Mouse (Mus musculus): Measurements from ENCODE around the gene Frmd4b. TPM values are rescaled to one million over a fixed set of nuclear protein-coding genes. Genes with fewer than 3 reads are reported as not detected.

The Frmd4b gene
- total RNA-seq, 1 experiment, result 2.1 TPM

DNA sequence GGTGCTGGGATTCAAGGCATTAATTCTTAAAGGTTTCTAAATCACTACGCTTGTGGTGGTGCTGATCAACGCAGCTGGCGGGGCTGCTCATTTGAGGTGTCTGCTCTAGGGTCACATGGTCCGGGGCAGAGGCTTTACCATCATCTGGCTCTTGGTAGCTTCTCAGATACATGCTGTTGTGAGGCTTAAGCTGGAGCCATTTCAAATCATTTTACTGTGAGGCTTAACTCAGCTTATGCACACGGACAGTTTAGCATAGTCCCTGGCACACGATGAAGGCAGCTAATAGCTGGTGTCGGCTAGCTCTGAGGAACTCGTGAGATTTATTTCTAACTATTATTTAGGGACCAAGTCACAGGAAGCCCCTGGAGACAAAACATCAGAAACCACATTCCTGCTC is 65.5 kb downstream of the Frmd4b start:
- no peaks in the 10 kb centered on the region for H3K9me3 ChIP-seq (ENCODE audit: control insufficient read depth, insufficient read depth, low read depth, low read length)
- TF ChIP-seq MAFK (IDR thresholded peaks at IDR 0.05; ENCODE audit: insufficient read depth, low read depth, low read length), result no peak
- TF ChIP-seq CHD2 (IDR thresholded peaks at IDR 0.05; ENCODE audit: low read depth, low read length), result no peak
- no peak for TF ChIP-seq ZNF384 (IDR thresholded peaks at IDR 0.05; ENCODE audit: low read depth, low read length)
- no peak for TF ChIP-seq HCFC1 (IDR thresholded peaks at IDR 0.05; ENCODE audit: borderline replicate concordance, insufficient read depth, low read length)
- TF ChIP-seq ZC3H11A (IDR thresholded peaks at IDR 0.05; ENCODE audit: borderline replicate concordance, low read depth, low read length), result no peak
- H3K4me3 ChIP-seq (ENCODE audit: insufficient read depth in 1 of 2, low read depth in 1 of 2, low read length in 2 of 2, poor library complexity in 1 of 2, severe bottlenecking in 1 of 2), result no peak overlapping the region
- no peaks in the 10 kb centered on the region for H3K4me1 ChIP-seq (ENCODE audit: control insufficient read depth in 2 of 2, insufficient read depth in 2 of 2, low read length in 2 of 2, poor library complexity in 1 of 2)
- H3K27ac ChIP-seq (ENCODE audit: insufficient read depth, low read depth, low read length, poor library complexity, severe bottlenecking), result no peak overlapping the region
- in situ Hi-C loops (cut with MboI; ENCODE audit: low sequenced_read_pairs in 2 of 2, unreplicated experiment in 2 of 2), result no loop called here
- no peak for DNase-seq (ENCODE audit: low read depth, low spot score)
- H3K36me3 ChIP-seq (ENCODE audit: control insufficient read depth, insufficient read depth, low read length, poor library complexity, severe bottlenecking), result no peaks in the 10 kb centered on the region
- no peak overlapping the region for H3K9ac ChIP-seq (ENCODE audit: insufficient read depth, low read depth, low read length, poor library complexity, severe bottlenecking)

DNA sequence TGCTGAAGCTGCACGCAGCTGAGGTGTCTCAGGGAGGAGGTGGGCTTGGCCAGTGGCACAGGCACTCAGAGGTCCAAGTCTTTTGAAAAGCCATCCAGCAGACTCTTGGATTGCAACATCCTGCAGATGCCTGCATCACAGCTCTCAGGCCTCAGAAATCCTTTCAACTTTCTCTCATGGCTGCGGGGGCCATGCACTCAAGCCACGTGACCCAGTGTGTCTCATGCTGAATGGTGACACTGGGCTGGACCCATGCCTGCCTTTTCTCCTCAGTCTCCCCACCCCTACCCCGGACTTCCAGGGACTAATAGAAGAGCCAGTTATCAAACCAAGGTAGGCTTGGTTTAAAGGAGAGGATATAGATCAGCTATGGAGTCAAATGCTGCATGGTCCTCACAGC is 66.2 kb downstream of the Frmd4b start:
- no peak for DNase-seq (ENCODE audit: low read depth, low spot score)
- no peak for TF ChIP-seq CHD2 (IDR thresholded peaks at IDR 0.05; ENCODE audit: low read depth, low read length)
- no peak for TF ChIP-seq MAFK (IDR thresholded peaks at IDR 0.05; ENCODE audit: insufficient read depth, low read depth, low read length)
- TF ChIP-seq HCFC1 (IDR thresholded peaks at IDR 0.05; ENCODE audit: borderline replicate concordance, insufficient read depth, low read length), result no peak
- no peak for TF ChIP-seq ZNF384 (IDR thresholded peaks at IDR 0.05; ENCODE audit: low read depth, low read length)
- in situ Hi-C loops (cut with MboI; ENCODE audit: low sequenced_read_pairs in 2 of 2, unreplicated experiment in 2 of 2), result no loop called here
- Histone ChIP-seq H3K36me3 (ENCODE audit: control insufficient read depth, insufficient read depth, low read length, poor library complexity, severe bottlenecking) (no peaks in the 10 kb centered on the region), H3K9me3 (ENCODE audit: control insufficient read depth, insufficient read depth, low read depth, low read length) (no peaks in the 10 kb centered on the region), H3K27ac (ENCODE audit: insufficient read depth, low read depth, low read length, poor library complexity, severe bottlenecking) (no peak overlapping the region), H3K4me1 (ENCODE audit: control insufficient read depth in 2 of 2, insufficient read depth in 2 of 2, low read length in 2 of 2, poor library complexity in 1 of 2) (no peaks in the 10 kb centered on the region), H3K4me3 (ENCODE audit: insufficient read depth in 1 of 2, low read depth in 1 of 2, low read length in 2 of 2, poor library complexity in 1 of 2, severe bottlenecking in 1 of 2) (no peak overlapping the region), H3K9ac (ENCODE audit: insufficient read depth, low read depth, low read length, poor library complexity, severe bottlenecking) (no peak overlapping the region)

DNA sequence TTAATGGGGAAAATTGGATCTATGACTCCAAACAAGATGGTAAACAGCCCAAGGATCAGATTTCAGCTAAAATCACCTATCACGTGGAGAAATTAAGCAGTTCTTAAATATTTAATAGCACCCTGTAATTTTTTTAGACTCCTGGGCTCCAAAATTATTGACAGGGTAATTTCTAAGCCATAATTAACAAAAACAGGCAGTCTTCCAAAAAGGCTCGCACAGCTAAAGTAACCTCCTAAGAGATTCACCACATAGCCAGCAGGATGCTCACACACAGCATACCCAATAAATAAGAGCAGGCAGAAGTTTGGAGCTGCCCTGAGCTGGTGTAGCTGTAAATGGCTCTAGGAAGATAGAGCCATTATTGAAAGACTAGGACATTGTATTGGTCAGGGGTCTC is 76.9 kb downstream of the Frmd4b start:
- in situ Hi-C loops (cut with MboI; ENCODE audit: low sequenced_read_pairs in 2 of 2, unreplicated experiment in 2 of 2), result no loop called here
- H3K4me3 ChIP-seq (ENCODE audit: insufficient read depth in 1 of 2, low read depth in 1 of 2, low read length in 2 of 2, poor library complexity in 1 of 2, severe bottlenecking in 1 of 2), result no peak overlapping the region
- H3K9ac ChIP-seq (ENCODE audit: insufficient read depth, low read depth, low read length, poor library complexity, severe bottlenecking), result no peak overlapping the region
- TF ChIP-seq CHD2 (IDR thresholded peaks at IDR 0.05; ENCODE audit: low read depth, low read length), result no peak
- TF ChIP-seq HCFC1 (IDR thresholded peaks at IDR 0.05; ENCODE audit: borderline replicate concordance, insufficient read depth, low read length), result no peak
- no peak for TF ChIP-seq MAFK (IDR thresholded peaks at IDR 0.05; ENCODE audit: insufficient read depth, low read depth, low read length)
- TF ChIP-seq ZC3H11A (IDR thresholded peaks at IDR 0.05; ENCODE audit: borderline replicate concordance, low read depth, low read length), result no peak
- no peak for TF ChIP-seq ZNF384 (IDR thresholded peaks at IDR 0.05; ENCODE audit: low read depth, low read length)
- H3K4me1 ChIP-seq (ENCODE audit: control insufficient read depth in 2 of 2, insufficient read depth in 2 of 2, low read length in 2 of 2, poor library complexity in 1 of 2), result no peaks in the 10 kb centered on the region
- H3K36me3 ChIP-seq (ENCODE audit: control insufficient read depth, insufficient read depth, low read length, poor library complexity, severe bottlenecking), result no peaks in the 10 kb centered on the region
- H3K9me3 ChIP-seq (ENCODE audit: control insufficient read depth, insufficient read depth, low read depth, low read length), result no peaks in the 10 kb centered on the region
- no peak overlapping the region for H3K27ac ChIP-seq (ENCODE audit: insufficient read depth, low read depth, low read length, poor library complexity, severe bottlenecking)
- no peak for DNase-seq (ENCODE audit: low read depth, low spot score)

DNA sequence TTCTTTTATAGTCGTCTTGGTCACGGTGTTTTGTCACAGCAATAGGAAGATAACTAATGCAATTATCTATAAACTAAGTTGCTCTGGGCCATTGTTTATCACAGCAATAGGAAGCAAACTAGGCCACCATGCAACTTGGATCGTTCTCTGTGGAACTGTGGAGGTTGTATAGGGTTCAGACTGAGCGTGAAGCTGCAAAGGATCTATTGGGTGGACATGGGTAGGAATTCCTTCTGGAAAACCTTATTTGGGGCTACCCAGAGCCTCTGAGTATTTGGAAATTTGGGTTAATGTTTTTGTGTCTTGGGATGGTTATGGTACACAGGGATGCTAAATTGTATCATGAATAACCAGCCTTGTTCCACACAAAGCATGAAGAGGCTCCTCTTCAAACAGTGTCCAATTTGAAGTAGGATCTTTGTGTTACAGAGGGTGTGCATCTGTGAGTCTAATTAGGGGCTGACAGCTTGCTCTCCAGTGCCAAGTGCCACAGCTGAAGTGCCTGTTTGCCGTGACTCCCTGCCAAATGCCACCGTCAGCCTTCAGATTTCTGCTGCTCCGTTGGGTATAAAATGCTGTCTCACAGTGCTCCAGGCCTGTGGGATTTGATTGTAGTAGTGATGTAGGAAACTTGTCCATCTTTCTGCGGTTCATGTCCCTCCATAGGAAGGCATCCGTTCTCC is 81.4 kb downstream of the Frmd4b start:
- no peak overlapping the region for H3K4me3 ChIP-seq (ENCODE audit: insufficient read depth in 1 of 2, low read depth in 1 of 2, low read length in 2 of 2, poor library complexity in 1 of 2, severe bottlenecking in 1 of 2)
- no peak for DNase-seq (ENCODE audit: low read depth, low spot score)

More for the DNA sequence above, 81.4 kb downstream of the Frmd4b start:
- H3K9me3 ChIP-seq (ENCODE audit: control insufficient read depth, insufficient read depth, low read depth, low read length), result no peaks in the 10 kb centered on the region
- H3K36me3 ChIP-seq (ENCODE audit: control insufficient read depth, insufficient read depth, low read length, poor library complexity, severe bottlenecking), result no peaks in the 10 kb centered on the region
- no peak overlapping the region for H3K27ac ChIP-seq (ENCODE audit: insufficient read depth, low read depth, low read length, poor library complexity, severe bottlenecking)
- TF ChIP-seq ZC3H11A (IDR thresholded peaks at IDR 0.05; ENCODE audit: borderline replicate concordance, low read depth, low read length), result no peak
- no peak for TF ChIP-seq MAFK (IDR thresholded peaks at IDR 0.05; ENCODE audit: insufficient read depth, low read depth, low read length)
- TF ChIP-seq ZNF384 (IDR thresholded peaks at IDR 0.05; ENCODE audit: low read depth, low read length), result no peak
- TF ChIP-seq CHD2 (IDR thresholded peaks at IDR 0.05; ENCODE audit: low read depth, low read length), result no peak
- no peak for TF ChIP-seq HCFC1 (IDR thresholded peaks at IDR 0.05; ENCODE audit: borderline replicate concordance, insufficient read depth, low read length)
- H3K9ac ChIP-seq (ENCODE audit: insufficient read depth, low read depth, low read length, poor library complexity, severe bottlenecking), result no peak overlapping the region
- H3K4me1 ChIP-seq (ENCODE audit: control insufficient read depth in 2 of 2, insufficient read depth in 2 of 2, low read length in 2 of 2, poor library complexity in 1 of 2), result no peaks in the 10 kb centered on the region
- in situ Hi-C loops (cut with MboI; ENCODE audit: low sequenced_read_pairs in 2 of 2, unreplicated experiment in 2 of 2), result no loop called here
